Mouse (Mus musculus) heart, embryonic 11.5 days (tissue): Measurements from ENCODE around the gene Anp32b. TPM values are rescaled to one million over a fixed set of nuclear protein-coding genes. Genes with fewer than 3 reads are reported as not detected.
A peak's percentile ranks its signal among the peaks of the same experiment; 100 is the strongest.

Source experiments
- ATAC-seq: fragments of 200-750 bp; cut with Nextera tagmentation; replicated peaks from 2 replicates; pipeline ENCODE4 v1.8.0; 2017; ENCODE audit warnings: moderate library complexity; ENCODE audit not compliant: insufficient number of reproducible peaks, low FRiP score, low TSS enrichment
- H3K27ac ChIP-seq: fragments of 300-500 bp; sonication (generic); 2 replicates; pipeline ENCODE4 v1.5.1; 2014; ENCODE audit warnings: mild to moderate bottlenecking, low read depth, low read length
- H3K27me3 ChIP-seq: fragments of 300-500 bp; sonication (generic); 2 replicates; pipeline ENCODE4 v1.6.1; 2014; ENCODE audit warnings: mild to moderate bottlenecking, low read length, mixed read lengths; ENCODE audit not compliant: control insufficient read depth, insufficient read depth
- H3K36me3 ChIP-seq: fragments of 300-500 bp; sonication (generic); 2 replicates; pipeline ENCODE4 v1.6.1; 2014; ENCODE audit warnings: mild to moderate bottlenecking, low read length, moderate library complexity, mixed read lengths; ENCODE audit not compliant: control insufficient read depth, insufficient read depth
- H3K4me1 ChIP-seq: fragments of 300-500 bp; sonication (generic); 2 replicates; pipeline ENCODE4 v1.6.1; 2014; ENCODE audit warnings: low read length; ENCODE audit not compliant: control insufficient read depth, insufficient read depth
- H3K4me2 ChIP-seq: fragments of 300-500 bp; sonication (generic); 2 replicates; pipeline ENCODE4 v1.6.1; 2014; ENCODE audit warnings: mild to moderate bottlenecking, moderate library complexity
- H3K4me3 ChIP-seq: fragments of 300-500 bp; sonication (generic); 2 replicates; pipeline ENCODE4 v1.5.1; 2014; ENCODE audit warnings: low read depth, low read length
- H3K9ac ChIP-seq: fragments of 300-500 bp; sonication (generic); 2 replicates; pipeline ENCODE4 v1.6.1; 2014; ENCODE audit warnings: mild to moderate bottlenecking, low read depth, low read length, moderate library complexity
- H3K9me3 ChIP-seq: fragments of 300-500 bp; sonication (generic); replicated peaks from 2 replicates; pipeline ENCODE4 v1.6.1; 2016; ENCODE audit warnings: low read length; ENCODE audit not compliant: control insufficient read depth
- WGBS: fragments of 180-500 bp; shearing (Covaris S2); extraction: QIAGEN DNeasy Blood & Tissue Kit; methylation state at CpG from one replicate; pipeline ENCODE4 v1.1.7; 2014; ENCODE audit not compliant: insufficient replicate concordance; 5-methylcytosine and 5-hydroxymethylcytosine counted together
- polyA plus RNA-seq: library from polyadenylated mRNA; unstranded; fragments of >200 nt; fragmentation: Nextera tagmentation; extraction: Ambion mirVana; gene quantifications from 2 replicates; pipeline ENCODE4 v1.2.1, GENCODE M21; 2014

Anp32b gene
- polyA plus RNA-seq, 1 experiment from 2014 or later, result 243 TPM

GRCm38 (mm10) chr4:46450020-46450518 lies 633 bp upstream of the Anp32b start:
- peak overlapping the region; percentile 80 for H3K4me2 ChIP-seq
- H3K36me3 ChIP-seq, result no peaks in the 10 kb centered on the region
- no peaks in the 10 kb centered on the region for H3K27me3 ChIP-seq
- WGBS, result 28% methylated on average over 7 of the region's 7 CpGs
- H3K9ac ChIP-seq, result peak overlapping the region; percentile 99
- peak overlapping the region; percentile 99 for H3K27ac ChIP-seq
- ATAC-seq, result no peak
- H3K4me3 ChIP-seq, result peak overlapping the region; percentile 94
- H3K4me1 ChIP-seq, result peaks cover 28% of the 10 kb centered on the region
- H3K9me3 ChIP-seq, result no peaks in the 10 kb centered on the region

GRCm38 (mm10) chr4:46451240-46451757 lies 597 bp downstream of the Anp32b start:
- peak overlapping the region; percentile 94 for H3K4me3 ChIP-seq
- no peaks in the 10 kb centered on the region for H3K36me3 ChIP-seq
- no peaks in the 10 kb centered on the region for H3K27me3 ChIP-seq
- peak overlapping the region; percentile 99 for H3K27ac ChIP-seq
- under 1% methylated on average over 62 of the region's 70 CpGs for WGBS
- peak overlapping the region; percentile 78 for H3K4me2 ChIP-seq
- H3K9me3 ChIP-seq, result no peaks in the 10 kb centered on the region
- ATAC-seq, result peak; percentile 8; the same call in 1 of the 2 replicates
- peak overlapping the region; percentile 99 for H3K9ac ChIP-seq
- H3K4me1 ChIP-seq, result peaks cover 33% of the 10 kb centered on the region

GRCm38 (mm10) chr4:46451758-46452480 lies 1.2 kb downstream of the Anp32b start:
- Histone ChIP-seq H3K36me3 (0 out of 2 replicates have a peak, but pooled peaks cover 2% of the 10 kb centered on the region), H3K4me1 (peaks cover 38% of the 10 kb centered on the region), H3K4me2 (peak overlapping the region; percentile 78), H3K4me3 (peak overlapping the region; percentile 94), H3K27me3 (no peaks in the 10 kb centered on the region), H3K9me3 (no peaks in the 10 kb centered on the region), H3K27ac (peak overlapping the region; percentile 99), H3K9ac (peak overlapping the region; percentile 99)
- peak; percentile 19 for ATAC-seq
- WGBS, result under 1% methylated on average over 92 of the region's 111 CpGs

- under 1% methylated on average over 19 of the region's 19 CpGs for WGBS
- H3K4me1 ChIP-seq, result peaks cover 40% of the 10 kb centered on the region
- H3K27me3 ChIP-seq, result no peaks in the 10 kb centered on the region
- peak overlapping the region; percentile 94 for H3K4me3 ChIP-seq
- 0 out of 2 replicates have a peak, but pooled peaks have one; percentile 2 for ATAC-seq
- peak overlapping the region; percentile 99 for H3K9ac ChIP-seq
- no peaks in the 10 kb centered on the region for H3K9me3 ChIP-seq
- peak overlapping the region; percentile 99 for H3K27ac ChIP-seq
- H3K4me2 ChIP-seq, result peak overlapping the region; percentile 78
- 0 out of 2 replicates have a peak, but pooled peaks cover 5% of the 10 kb centered on the region for H3K36me3 ChIP-seq
Observed at GRCm38 (mm10) chr4:46452481-46452850, 1.8 kb downstream of the Anp32b start.

GRCm38 (mm10) chr4:46452855-46453719 lies 2.4 kb downstream of the Anp32b start:
- H3K4me2 ChIP-seq, result peak overlapping the region; percentile 78
- 35% methylated on average over 13 of the region's 13 CpGs for WGBS
- no peak for ATAC-seq
- H3K27ac ChIP-seq, result peak overlapping the region; percentile 99
- 0 out of 2 replicates have a peak, but pooled peaks cover 5% of the 10 kb centered on the region for H3K36me3 ChIP-seq
- peak overlapping the region; percentile 94 for H3K4me3 ChIP-seq
- H3K27me3 ChIP-seq, result no peaks in the 10 kb centered on the region
- peaks cover 42% of the 10 kb centered on the region for H3K4me1 ChIP-seq
- no peaks in the 10 kb centered on the region for H3K9me3 ChIP-seq
- peak overlapping the region; percentile 99 for H3K9ac ChIP-seq

- Histone ChIP-seq H3K9ac (no peak overlapping the region; the same call in 1 of the 2 replicates), H3K4me3 (peak overlapping the region; percentile 94; the same call in 1 of the 2 replicates), H3K9me3 (no peaks in the 10 kb centered on the region), H3K36me3 (0 out of 2 replicates have a peak, but pooled peaks cover 5% of the 10 kb centered on the region), H3K4me1 (peaks cover 38% of the 10 kb centered on the region), H3K4me2 (peak overlapping the region; percentile 78), H3K27me3 (no peaks in the 10 kb centered on the region), H3K27ac (peak overlapping the region; percentile 0; the same call in 1 of the 2 replicates)
- WGBS, result 71% methylated on average over 5 of the region's 5 CpGs
- ATAC-seq, result no peak
Observed at GRCm38 (mm10) chr4:46454097-46454864, 3.6 kb downstream of the Anp32b start.

- no peak overlapping the region; the same call in 1 of the 2 replicates for H3K4me2 ChIP-seq
- H3K9me3 ChIP-seq, result no peaks in the 10 kb centered on the region
- 89% methylated on average over 4 of the region's 4 CpGs for WGBS
- H3K9ac ChIP-seq, result no peak overlapping the region
- H3K27me3 ChIP-seq, result no peaks in the 10 kb centered on the region
- H3K36me3 ChIP-seq, result peaks cover 13% of the 10 kb centered on the region; the same call in 1 of the 2 replicates
- H3K4me3 ChIP-seq, result no peak overlapping the region
- H3K4me1 ChIP-seq, result peaks cover 40% of the 10 kb centered on the region
- no peak overlapping the region for H3K27ac ChIP-seq
- no peak for ATAC-seq
Observed at GRCm38 (mm10) chr4:46456762-46457161, 6.1 kb downstream of the Anp32b start.
